In the genomic region with DNA sequence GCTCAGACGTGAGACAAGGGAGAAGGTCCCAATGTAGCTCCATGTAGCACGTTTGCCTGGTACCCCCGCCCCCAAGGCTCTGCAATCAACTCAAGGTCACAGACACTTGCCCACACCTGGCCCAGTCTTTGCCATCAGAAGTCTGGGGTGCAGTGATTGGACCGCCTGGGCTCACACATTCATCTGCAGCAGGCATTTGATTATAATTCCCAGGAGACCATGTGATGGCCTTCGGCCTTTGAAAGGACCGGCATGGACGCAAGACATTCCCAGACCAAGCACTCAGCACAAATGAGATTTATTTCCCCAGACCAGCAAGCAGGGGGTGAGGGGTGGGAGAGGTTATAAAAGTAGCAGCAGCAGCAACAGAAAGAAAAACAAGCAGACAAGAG, we compare ENCODE assay signal across 9 mouse cellular contexts. TPM values are rescaled to one million over a fixed set of nuclear protein-coding genes. Genes with fewer than 3 reads are reported as not detected.
A peak's percentile ranks its signal among the peaks of the same experiment; 100 is the strongest.
DNase-seq lines count a peak whose midpoint lies in the region; ATAC-seq and TF ChIP-seq lines count a peak whose summit lies in the region.
"Had no signal": no experiment of that assay in that cellular context is flagged by ENCODE, and none has a peak within 500 bp of the region (broad histone marks: within the 10 kb centered on the region; RNA-seq: fewer than 3 reads in every experiment).

No protein-coding gene starts in this region.

- TF ChIP-seq CTCF in MEL (IDR thresholded peaks at IDR 0.05 in 2 of 3, conservative IDR thresholded peaks at IDR 0.05 in 1 of 3; ENCODE audit: control insufficient read depth in 1 of 3, insufficient read depth in 1 of 3, low read depth in 2 of 3, low read length in 3 of 3, poor library complexity in 1 of 3, severe bottlenecking in 1 of 3) = no peak

- no peaks in the 10 kb centered on the region for H3K9me3 ChIP-seq in MEL (replicated peaks; ENCODE audit: insufficient read depth, low read length)
- H3K9me3 ChIP-seq in heart, embryonic 13.5 days = no peaks in the 10 kb centered on the region
- no peaks in the 10 kb centered on the region for H3K9me3 ChIP-seq in limb, embryonic 11.5 days (ENCODE audit: control insufficient read depth, low read length)
- H3K9me3 ChIP-seq: hindbrain, embryonic 15.5 days had no signal

- no peak overlapping the region for H3K9ac ChIP-seq in MEL (ENCODE audit: control insufficient read depth, low read depth, low read length, poor library complexity, severe bottlenecking)
- H3K9ac ChIP-seq in heart, embryonic 13.5 days = peak overlapping the region; percentile 76
- H3K9ac ChIP-seq in limb, embryonic 11.5 days (ENCODE audit: low read length) = no peak overlapping the region; the same call in 1 of the 2 replicates
- H3K9ac ChIP-seq: hindbrain, embryonic 15.5 days had no signal

- peaks cover 7% of the 10 kb centered on the region for H3K79me2 ChIP-seq in MEL (ENCODE audit: control insufficient read depth, insufficient read depth, low read length, poor library complexity)

- peak overlapping the region; percentile 15; the same call in 1 of the 2 replicates for H3K27ac ChIP-seq in MEL (ENCODE audit: control insufficient read depth, low read depth, low read length)
- peak overlapping the region; percentile 94 for H3K27ac ChIP-seq in heart, embryonic 13.5 days (replicated peaks)
- peak overlapping the region; percentile 75 for H3K27ac ChIP-seq in limb, embryonic 11.5 days (replicated peaks; ENCODE audit: low read depth, low read length)

- 13% methylated on average over 7 of the region's 7 CpGs for WGBS in heart, embryonic 13.5 days
- 2% methylated on average over 7 of the region's 7 CpGs for WGBS in limb, embryonic 11.5 days

- no peak for TF ChIP-seq POLR2A in MEL (IDR thresholded peaks at IDR 0.05; ENCODE audit: control insufficient read depth in 1 of 2, insufficient read depth in 1 of 2, low read depth in 1 of 2, low read length in 2 of 2, poor library complexity in 1 of 2)

- H3K4me1 ChIP-seq in MEL (ENCODE audit: control insufficient read depth in 1 of 2, insufficient read depth in 2 of 2, low read length in 2 of 2) = peaks cover 22 to 46% of the 10 kb centered on the region in 2 experiments
- peaks cover 54% of the 10 kb centered on the region for H3K4me1 ChIP-seq in heart, embryonic 13.5 days
- H3K4me1 ChIP-seq in limb, embryonic 11.5 days (ENCODE audit: control insufficient read depth, insufficient read depth, low read length) = peaks cover 14% of the 10 kb centered on the region

- no peak overlapping the region for H3K4me3 ChIP-seq in MEL (ENCODE audit: control insufficient read depth in 1 of 2, insufficient read depth in 1 of 2, low read depth in 2 of 2, low read length in 2 of 2)
- H3K4me3 ChIP-seq in heart, embryonic 13.5 days = no peak overlapping the region
- H3K4me3 ChIP-seq in limb, embryonic 11.5 days (ENCODE audit: low read depth, low read length) = no peak overlapping the region
- H3K4me3 ChIP-seq: hindbrain, embryonic 15.5 days had no signal

- peak; percentile 70 to 78 for DNase-seq in adrenal gland, adult (ENCODE audit: inconsistent age in 2 of 2, low spot score in 1 of 2)
- DNase-seq in adrenal gland, adult 18-20 months (ENCODE audit: low spot score in 2 of 2) = no peak
- no peak for DNase-seq in MEL (ENCODE audit: low read depth, low spot score)
- DNase-seq in limb, embryonic 11.5 days (ENCODE audit: low spot score) = peak; percentile 75
- DNase-seq in retina, embryonic 14.5 days (ENCODE audit: low spot score) = peak; percentile 29
- DNase-seq in layer of hippocampus, adult 18-20 months (ENCODE audit: low spot score in 2 of 2) = no peak
- no peak for DNase-seq in thymus, postnatal 10 days (ENCODE audit: low spot score in 2 of 2)

- no peak for TF ChIP-seq RAD21 in MEL (IDR thresholded peaks at IDR 0.05; ENCODE audit: low read depth, low read length)

- peak overlapping the region; percentile 66 for H3K4me2 ChIP-seq in heart, embryonic 13.5 days
- H3K4me2 ChIP-seq in limb, embryonic 11.5 days (ENCODE audit: low read depth, severe bottlenecking) = peak overlapping the region; percentile 33; the same call in 1 of the 2 replicates

- ATAC-seq in heart, embryonic 13.5 days (ENCODE audit: extremely low read depth, insufficient number of reproducible peaks, low FRiP score, low TSS enrichment) = no peak
- ATAC-seq in limb, embryonic 11.5 days (ENCODE audit: insufficient number of reproducible peaks, low FRiP score, low TSS enrichment, low read depth) = peak; percentile 40; the same call in 1 of the 2 replicates

- no peaks in the 10 kb centered on the region for H3K27me3 ChIP-seq in MEL (ENCODE audit: control insufficient read depth in 1 of 2, insufficient read depth in 2 of 2, low read length in 2 of 2)
- H3K27me3 ChIP-seq in heart, embryonic 13.5 days (replicated peaks) = no peaks in the 10 kb centered on the region
- no peaks in the 10 kb centered on the region for H3K27me3 ChIP-seq in limb, embryonic 11.5 days (ENCODE audit: control insufficient read depth, insufficient read depth, low read length)
- H3K27me3 ChIP-seq: hindbrain, embryonic 15.5 days had no signal

- H3K36me3 ChIP-seq in MEL (ENCODE audit: control insufficient read depth in 1 of 2, insufficient read depth in 2 of 2, low read length in 2 of 2) = peaks cover 0 to 45% of the 10 kb centered on the region in 2 experiments; a peak in 2 of 4 replicates
- peaks cover 10% of the 10 kb centered on the region for H3K36me3 ChIP-seq in heart, embryonic 13.5 days
- no peaks in the 10 kb centered on the region for H3K36me3 ChIP-seq in limb, embryonic 11.5 days (ENCODE audit: control insufficient read depth, insufficient read depth, low read length)
- H3K36me3 ChIP-seq: hindbrain, embryonic 15.5 days had no signal

- TF ChIP-seq EP300 in MEL (IDR thresholded peaks at IDR 0.05; ENCODE audit: low read depth in 1 of 2, low read length in 2 of 2) = no peak

TF ChIP-seq in MEL, 35 proteins besides CTCF, POLR2A, EP300 and RAD21:
- TF ChIP-seq MYB (IDR thresholded peaks at IDR 0.05; ENCODE audit: low read depth, low read length) (no peak), TBP (IDR thresholded peaks at IDR 0.05; ENCODE audit: low read depth, low read length) (no peak), MYC (IDR thresholded peaks at IDR 0.05; ENCODE audit: low read depth, low read length) (no peak), GABPA (IDR thresholded peaks at IDR 0.05; ENCODE audit: low read depth, low read length) (no peak), NELFE (IDR thresholded peaks at IDR 0.05; ENCODE audit: low read depth, low read length) (no peak)

RNA-seq across cellular contexts. Expression of gene Tatdn2, which starts 6.8 kb away (rescaled TPM):
- 10 to 100 TPM; 50.4 to 63.2 TPM for total RNA-seq in adrenal gland, adult 18-20 months (2021)
- 111 and 136 TPM in 2 replicates for total RNA-seq in MEL (2012; rRNA removed)
- polyA plus RNA-seq in MEL (2012; ENCODE audit: insufficient read depth in 1 of 2, insufficient read length in 2 of 2, low read depth in 1 of 2, low replicate concordance in 2 of 2, missing spikeins in 1 of 2) = 100 to 1,000 TPM; 102 to 121 TPM
- polyA plus RNA-seq in heart, embryonic 13.5 days (2015; fragmentation: Nextera tagmentation; extraction: Ambion mirVana) = 0.52 and 0.65 TPM in 2 replicates
- polyA plus RNA-seq in limb, embryonic 11.5 days (2014; fragmentation: Nextera tagmentation; extraction: Ambion mirVana) = 1.1 and 1.6 TPM in 2 replicates
- total RNA-seq in layer of hippocampus, adult 18-20 months (2021) = 10 to 100 TPM; 54.4 to 60.9 TPM

RNA-seq across cellular contexts. Expression of gene Ghrl, which starts 29.7 kb away (rescaled TPM):
- total RNA-seq in adrenal gland, adult 18-20 months (2021) = not detected
- 0.26 and 0.81 TPM in 2 replicates for total RNA-seq in MEL (2012; rRNA removed)
- polyA plus RNA-seq in MEL (2012; ENCODE audit: insufficient read depth in 1 of 2, insufficient read length in 2 of 2, low read depth in 1 of 2, low replicate concordance in 2 of 2, missing spikeins in 1 of 2) = 1 to 10 TPM in 1 of 2 experiments, not detected in 1; 2.8 TPM
- polyA plus RNA-seq in heart, embryonic 13.5 days (2015; fragmentation: Nextera tagmentation; extraction: Ambion mirVana) = not detected in 2 replicates
- polyA plus RNA-seq in limb, embryonic 11.5 days (2014; fragmentation: Nextera tagmentation; extraction: Ambion mirVana) = 0.72 and 1.3 TPM in 2 replicates
- not detected for total RNA-seq in layer of hippocampus, adult 18-20 months (2021)

RNA-seq across cellular contexts. Expression of gene Sec13, which starts 50.5 kb away (rescaled TPM):
- total RNA-seq in adrenal gland, adult 18-20 months (2021) = 100 to 1,000 TPM; 111 to 113 TPM
- 269 and 277 TPM in 2 replicates for total RNA-seq in MEL (2012; rRNA removed)
- 100 to 1,000 TPM; 182 to 209 TPM for polyA plus RNA-seq in MEL (2012; ENCODE audit: insufficient read depth in 1 of 2, insufficient read length in 2 of 2, low read depth in 1 of 2, low replicate concordance in 2 of 2, missing spikeins in 1 of 2)
- 200 and 215 TPM in 2 replicates for polyA plus RNA-seq in heart, embryonic 13.5 days (2015; fragmentation: Nextera tagmentation; extraction: Ambion mirVana)
- polyA plus RNA-seq in limb, embryonic 11.5 days (2014; fragmentation: Nextera tagmentation; extraction: Ambion mirVana) = 307 and 308 TPM in 2 replicates
- total RNA-seq in layer of hippocampus, adult 18-20 months (2021) = 10 to 100 TPM; 73.3 to 75.9 TPM

RNA-seq across cellular contexts. Expression of gene Irak2, which starts 51.7 kb away (rescaled TPM):
- total RNA-seq in adrenal gland, adult 18-20 months (2021) = 10 to 100 TPM; 17.1 to 51.5 TPM
- total RNA-seq in MEL (2012; rRNA removed) = 5.2 TPM in 2 replicates
- polyA plus RNA-seq in MEL (2012; ENCODE audit: insufficient read depth in 1 of 2, insufficient read length in 2 of 2, low read depth in 1 of 2, low replicate concordance in 2 of 2, missing spikeins in 1 of 2) = 1 to 10 TPM in 1 of 2 experiments, not detected in 1; 6.8 TPM
- polyA plus RNA-seq in heart, embryonic 13.5 days (2015; fragmentation: Nextera tagmentation; extraction: Ambion mirVana) = 5.2 and 6.2 TPM in 2 replicates
- 2.9 and 3.9 TPM in 2 replicates for polyA plus RNA-seq in limb, embryonic 11.5 days (2014; fragmentation: Nextera tagmentation; extraction: Ambion mirVana)
- 10 to 100 TPM; 21.1 to 27.2 TPM for total RNA-seq in layer of hippocampus, adult 18-20 months (2021)

Comparison
In these comparisons a context has a peak if more than half of its experiments do, and no peak if none do; other contexts are left out.
1. DNase-seq: peak in adrenal gland, adult (2 of 2), limb, embryonic 11.5 days (single experiment) and retina, embryonic 14.5 days (single experiment); none in adrenal gland, adult 18-20 months (0 of 2), MEL (single experiment), layer of hippocampus, adult 18-20 months (0 of 2) and thymus, postnatal 10 days (0 of 2).
2. H3K27ac ChIP-seq: peak in every context shown above with its lines; median percentile 94 in heart, embryonic 13.5 days; 75 in limb, embryonic 11.5 days; 15 in MEL.